Mouse (Mus musculus) cerebellum, adult 9-10 months (tissue): Measurements from ENCODE around the gene Tmed6.
"Not testable (repeated sequence)": the region's sequence is repeated elsewhere in the genome, so short reads cannot be mapped to it uniquely, and the experiment has no call there.

Source experiments
- DNase-seq: peaks from one replicate; pipeline ENCODE4 v3.0.0; 2022

The Tmed6 gene

DNA sequence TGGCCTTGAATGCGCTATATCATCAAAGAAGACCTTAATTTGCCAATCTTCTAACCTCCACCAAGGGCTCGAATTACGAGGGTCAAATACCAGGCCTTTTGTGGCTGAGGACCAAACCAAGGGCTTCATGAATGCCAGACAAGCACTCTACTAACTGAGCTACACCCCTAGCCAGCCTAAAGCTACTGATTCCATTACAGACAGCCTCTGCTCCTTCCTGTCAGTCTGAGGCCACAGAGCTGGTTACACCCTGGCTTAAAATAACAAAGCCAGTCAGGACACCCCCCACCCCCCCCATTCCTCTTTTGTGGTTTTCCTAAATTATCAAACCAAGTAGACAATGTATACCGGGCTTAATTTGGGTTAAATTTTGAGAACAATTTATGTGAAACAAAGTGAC is 8.3 kb upstream of the Tmed6 start:
- DNase-seq = no peak

DNA sequence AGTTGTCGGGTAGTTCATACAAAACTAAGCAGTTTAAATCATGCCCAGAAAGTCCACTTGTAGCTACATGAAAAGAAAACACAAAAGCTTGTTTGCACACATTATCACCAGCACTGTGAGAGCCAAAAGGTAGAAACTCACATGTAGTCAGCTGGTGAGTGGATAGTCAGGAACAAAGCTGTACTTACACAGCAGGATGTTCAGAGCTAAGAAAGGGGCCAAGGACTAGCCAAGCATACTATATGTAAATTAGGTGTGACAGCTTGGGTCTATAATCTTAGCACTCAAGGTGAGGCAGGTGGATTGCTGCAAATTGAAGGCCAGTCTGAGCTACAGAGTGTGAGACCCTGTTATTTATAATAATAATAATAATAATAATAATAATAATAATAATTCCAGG is 2.8 kb downstream of the Tmed6 start:
- no peak for DNase-seq

DNA sequence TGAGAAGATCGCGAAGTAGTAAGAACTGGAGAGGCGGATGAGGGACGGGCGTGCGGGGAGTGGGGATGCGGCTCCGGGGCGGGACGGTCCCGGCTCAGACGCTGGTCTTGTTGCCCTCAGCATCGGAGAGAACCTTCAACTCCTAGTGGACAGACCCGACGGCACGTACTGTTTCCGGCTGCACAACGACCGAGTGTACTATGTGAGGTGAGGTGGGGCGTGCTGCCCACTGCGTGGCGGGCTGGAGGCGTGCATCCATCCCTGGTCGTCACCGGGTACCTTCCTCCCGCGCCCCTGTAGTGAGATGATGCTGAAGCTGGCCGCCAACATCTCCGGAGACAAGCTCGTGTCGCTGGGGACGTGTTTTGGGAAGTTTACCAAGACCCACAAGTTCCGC is 8.5 kb downstream of the Tmed6 start:
- DNase-seq = no peak

DNA sequence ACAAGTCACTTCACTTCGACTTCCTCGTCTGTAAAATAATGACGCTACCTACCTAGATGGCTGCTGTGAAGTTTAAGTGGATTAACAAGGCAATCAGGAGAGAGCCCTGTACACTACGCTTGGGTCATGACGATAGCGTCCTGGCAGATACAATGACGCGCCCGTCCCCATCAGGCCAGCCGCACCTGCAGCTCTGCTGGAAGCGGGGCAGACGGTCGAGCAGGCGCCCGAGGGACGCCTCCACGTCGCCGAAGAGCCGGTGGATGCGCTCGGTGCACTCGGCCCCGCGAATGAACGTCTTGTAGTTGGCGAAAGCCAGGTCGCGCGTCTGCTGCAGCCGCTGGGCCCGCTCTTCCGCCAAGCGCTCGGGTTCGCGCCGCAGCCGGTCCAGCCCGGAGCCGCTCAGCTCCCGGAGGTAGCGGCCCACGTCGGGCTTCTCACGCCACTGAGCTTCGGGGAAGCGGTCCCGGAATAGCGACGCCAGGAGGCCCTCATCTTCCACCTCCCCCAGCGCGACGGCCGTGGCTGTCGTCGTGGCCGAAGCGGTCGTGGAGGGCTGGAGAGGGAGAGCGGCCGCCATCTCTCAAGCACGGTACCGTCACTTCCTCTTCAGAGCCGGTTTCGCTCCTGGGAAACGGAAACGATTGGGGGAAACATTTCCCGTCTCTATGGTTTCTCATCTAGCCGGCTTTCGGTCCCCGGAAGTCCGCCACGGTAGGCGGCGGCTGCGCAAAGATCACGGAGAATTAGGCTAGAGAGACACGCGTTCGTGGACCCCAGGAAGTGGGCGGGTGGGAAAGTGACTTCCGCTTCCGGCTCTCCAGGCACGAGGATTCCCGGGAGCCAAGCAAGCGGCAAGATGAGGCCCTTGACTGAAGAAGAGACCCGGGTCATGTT is 9.1 kb downstream of the Tmed6 start, which contains the start of the genes Cog8 and Nip7:
TSS of gene Cog8 (minus strand) at position 614 of the 897 bp plus-strand sequence.
TSS of gene Nip7 (plus strand) at position 802 of the 897 bp plus-strand sequence.
- DNase-seq = peak; percentile 97

DNA sequence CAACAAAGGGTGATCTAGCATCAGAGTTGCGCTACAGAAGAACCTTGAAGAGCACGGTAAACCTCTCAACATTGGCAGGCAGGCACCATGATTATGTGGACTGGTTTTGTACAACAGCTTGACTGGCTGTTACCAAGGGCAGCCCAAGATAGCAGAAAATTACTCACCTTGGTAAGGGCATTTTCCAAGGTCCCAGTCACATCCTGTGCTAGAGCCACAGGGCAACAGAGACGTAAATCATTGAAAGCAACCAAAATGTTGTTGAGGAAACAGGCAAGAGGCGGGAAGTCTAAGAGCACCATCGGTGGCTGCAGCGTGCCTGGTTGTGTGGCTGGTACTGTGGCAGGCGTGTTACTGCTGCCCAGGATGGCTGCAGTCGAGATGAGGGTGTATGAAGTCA is 13.4 kb downstream of the Tmed6 start:
- DNase-seq = no peak

DNA sequence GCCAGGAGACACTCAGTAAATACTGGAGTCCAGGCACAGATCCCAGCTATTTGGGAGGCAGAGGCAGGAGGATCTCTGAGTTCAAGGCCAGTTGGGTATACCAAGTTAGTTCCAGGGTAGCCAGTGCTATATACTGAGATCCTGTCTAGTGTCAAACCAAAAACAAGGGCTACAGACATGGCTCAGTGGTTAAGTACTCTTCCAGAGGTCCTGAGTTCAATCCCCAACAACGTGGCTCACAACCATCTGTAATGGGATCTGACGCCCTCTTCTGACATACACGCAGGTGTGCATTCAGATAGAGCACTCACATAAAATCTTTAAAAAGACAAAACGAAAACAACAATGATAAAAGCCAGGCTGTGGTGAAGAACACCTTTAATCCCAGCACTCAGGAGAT is 16.0 kb downstream of the Tmed6 start:
- DNase-seq = no peak

DNA sequence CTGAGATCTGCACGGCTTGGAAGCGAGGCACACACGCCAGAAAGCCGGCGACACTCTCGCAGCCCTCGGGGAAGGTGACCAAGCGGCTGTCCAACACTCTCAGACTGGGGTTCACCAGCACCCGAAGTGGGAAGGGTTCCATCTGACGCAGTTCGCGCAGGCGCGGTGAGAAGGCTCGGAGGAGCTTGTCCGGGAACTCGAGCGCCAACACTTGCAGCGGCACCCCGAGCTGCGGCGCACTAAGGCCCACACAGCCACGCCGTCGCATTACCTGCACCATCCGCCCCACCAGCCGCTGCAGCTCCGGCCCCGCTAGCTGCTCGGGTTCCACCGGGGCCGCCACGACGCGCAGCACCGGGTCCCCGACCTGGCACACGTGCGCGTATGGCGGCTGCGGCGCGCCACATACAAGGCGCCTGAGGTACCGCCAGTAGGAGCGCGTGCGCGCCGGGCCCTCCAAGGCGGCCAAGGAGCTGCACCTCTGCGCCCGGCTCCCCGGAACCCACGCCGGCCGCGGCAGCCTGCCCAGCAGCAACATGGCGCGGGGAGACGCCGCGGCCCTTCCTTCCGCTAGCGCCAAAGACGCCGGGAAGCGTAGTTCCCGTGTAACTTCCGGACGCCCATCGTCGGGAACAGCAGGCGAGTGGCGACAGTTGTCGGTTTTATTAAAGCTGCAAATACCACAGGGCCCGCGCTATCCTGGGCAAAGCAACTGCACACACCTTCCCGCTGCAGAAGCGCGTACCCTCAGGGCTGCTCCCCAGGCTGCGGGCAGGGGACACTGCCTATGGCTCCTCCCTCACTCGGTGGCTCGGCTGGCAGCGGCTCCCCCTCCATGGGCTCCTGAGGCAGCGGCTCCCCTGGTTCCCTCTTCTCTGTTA is 17.1 kb downstream of the Tmed6 start, which contains the start of gene Pdf:
TSS of gene Pdf (minus strand) at position 554 of the 881 bp plus-strand sequence.
- DNase-seq = peak; percentile 85

DNA sequence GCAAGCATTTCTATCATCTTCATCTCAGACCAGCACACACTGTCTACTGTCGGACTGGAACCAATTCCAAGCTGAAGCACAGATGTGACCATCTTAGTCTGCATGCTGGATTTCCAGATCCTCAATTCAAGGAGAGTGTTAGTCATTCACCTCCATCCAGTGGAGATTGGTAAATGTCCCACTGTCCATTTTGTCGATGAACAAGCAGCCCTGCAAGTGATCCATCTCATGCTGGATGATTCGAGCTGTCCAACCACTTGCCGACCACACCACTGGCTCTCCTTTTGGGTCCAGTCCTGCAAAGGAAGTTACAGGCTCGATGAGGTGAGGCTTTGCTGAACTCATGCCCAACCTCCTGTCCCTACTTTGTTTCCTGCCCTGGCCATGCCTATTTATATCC is 18.5 kb downstream of the Tmed6 start:
- no peak for DNase-seq

DNA sequence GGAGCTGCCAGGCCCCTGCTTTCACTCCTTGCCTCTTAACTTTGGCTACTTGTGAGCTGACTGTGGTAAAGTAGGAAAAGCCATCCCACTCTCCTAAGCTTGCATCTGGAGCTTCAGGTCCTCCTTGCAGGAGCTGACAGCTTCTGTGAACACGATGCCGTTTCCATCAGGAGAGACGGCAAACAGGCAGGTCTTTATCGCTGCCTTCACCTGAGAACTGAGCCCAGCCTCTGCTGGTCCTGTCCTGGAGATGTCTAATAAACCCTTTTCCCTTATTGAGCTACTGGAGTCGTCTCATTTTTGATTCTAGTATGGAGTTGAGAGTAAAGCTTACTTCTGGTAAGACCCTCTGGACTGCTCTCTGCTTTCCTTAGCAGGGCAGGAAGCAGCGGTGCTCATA is 20.0 kb downstream of the Tmed6 start:
- no peak for DNase-seq

DNA sequence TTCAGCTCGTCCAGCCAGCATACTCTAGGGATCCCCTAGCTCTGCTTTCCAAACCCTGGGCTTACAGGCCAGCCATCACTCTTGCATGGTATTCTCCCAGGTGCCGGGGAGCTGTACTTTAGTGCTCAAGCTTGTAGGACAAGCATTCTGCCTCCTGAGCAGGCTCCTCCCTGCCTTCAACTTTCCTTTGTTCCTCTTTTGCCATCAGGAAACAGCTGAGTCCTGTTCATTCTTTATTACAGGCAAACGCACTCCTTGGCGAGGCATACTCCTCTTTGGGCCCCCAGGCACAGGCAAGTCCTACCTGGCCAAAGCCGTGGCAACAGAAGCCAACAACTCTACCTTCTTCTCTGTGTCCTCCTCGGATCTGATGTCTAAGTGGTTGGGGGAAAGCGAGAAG is 24.8 kb downstream of the Tmed6 start:
- no peak for DNase-seq

DNA sequence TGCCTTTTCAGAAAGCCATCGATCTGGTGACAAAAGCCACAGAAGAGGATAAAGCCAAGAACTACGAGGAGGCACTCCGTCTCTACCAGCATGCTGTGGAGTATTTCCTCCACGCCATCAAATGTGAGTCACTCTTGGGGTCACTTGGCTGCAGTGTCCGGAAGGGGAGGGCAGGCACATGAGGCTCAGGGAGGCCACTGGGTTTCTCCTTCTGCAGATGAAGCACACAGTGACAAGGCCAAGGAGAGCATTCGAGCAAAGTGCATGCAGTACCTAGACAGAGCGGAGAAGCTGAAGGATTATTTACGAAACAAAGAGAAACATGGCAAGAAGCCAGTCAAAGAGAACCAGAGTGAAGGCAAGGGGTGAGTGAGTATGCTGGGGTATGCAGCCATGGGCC is 28.8 kb downstream of the Tmed6 start:
- no peak for DNase-seq

DNA sequence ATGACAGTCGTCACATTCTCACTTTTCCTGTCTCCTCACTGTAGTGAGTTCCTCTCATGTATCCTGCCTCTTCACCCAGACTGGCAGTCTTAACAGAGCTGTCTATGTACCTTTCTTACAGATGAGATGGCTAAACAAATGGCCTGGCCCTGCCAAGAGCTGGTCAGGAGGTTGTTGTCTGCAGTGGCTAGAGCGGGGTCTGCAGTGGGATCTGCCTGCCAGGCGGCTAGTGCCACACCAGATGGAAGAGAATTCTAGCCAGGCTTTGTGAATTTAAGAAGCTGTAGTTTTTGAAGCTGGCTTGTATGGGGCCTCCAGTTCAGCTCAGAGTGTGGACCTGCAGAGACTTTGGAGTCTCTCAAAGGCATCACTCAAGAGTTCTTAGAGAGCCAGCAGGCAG is 29.8 kb downstream of the Tmed6 start:
- DNase-seq = no peak

DNA sequence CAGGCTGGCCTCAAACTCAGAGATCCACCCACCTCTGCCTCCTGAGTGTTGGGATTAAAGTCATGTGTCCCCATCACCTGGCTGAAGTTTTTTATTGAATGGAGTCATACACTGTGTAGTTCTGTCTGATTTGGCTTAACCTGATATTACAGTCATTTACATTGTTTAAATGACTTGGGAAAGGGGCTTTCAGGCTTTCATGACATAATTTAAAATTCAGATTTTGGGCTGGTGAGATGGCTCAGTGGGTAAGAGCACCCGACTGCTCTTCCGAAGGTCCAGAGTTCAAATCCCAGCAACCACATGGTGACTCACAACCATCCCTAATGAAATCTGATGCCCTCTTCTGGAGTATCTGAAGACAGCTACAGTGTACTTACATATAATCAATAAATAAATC is 31.8 kb downstream of the Tmed6 start:
- not testable (repeated sequence) for DNase-seq

DNA sequence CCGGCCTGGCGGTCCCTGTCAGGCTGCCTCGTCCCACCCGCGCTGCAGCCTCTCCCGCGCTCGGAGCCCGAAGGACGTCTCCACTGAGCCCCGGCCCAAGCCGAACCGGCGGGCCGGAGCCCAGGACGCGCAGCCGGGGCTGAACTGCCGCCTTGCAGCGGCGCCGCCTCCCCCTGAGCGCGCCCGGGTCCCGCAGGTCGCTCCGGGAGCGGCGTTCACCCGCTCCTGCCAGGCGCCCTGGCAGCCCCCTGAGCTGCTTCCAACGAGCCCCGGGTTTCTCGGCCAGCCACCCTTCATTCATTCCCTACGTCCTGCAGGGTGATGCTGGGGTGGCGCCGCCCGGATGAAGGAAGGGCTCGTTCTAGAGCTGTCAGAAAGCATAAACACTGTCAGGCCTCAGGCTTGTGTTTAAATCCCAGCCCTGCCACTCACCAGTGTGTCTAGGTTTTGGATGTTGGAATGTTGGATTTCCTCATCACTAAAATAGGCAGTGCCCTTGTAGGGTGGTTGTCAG is 33.8 kb downstream of the Tmed6 start:
- DNase-seq = peak; percentile 28

DNA sequence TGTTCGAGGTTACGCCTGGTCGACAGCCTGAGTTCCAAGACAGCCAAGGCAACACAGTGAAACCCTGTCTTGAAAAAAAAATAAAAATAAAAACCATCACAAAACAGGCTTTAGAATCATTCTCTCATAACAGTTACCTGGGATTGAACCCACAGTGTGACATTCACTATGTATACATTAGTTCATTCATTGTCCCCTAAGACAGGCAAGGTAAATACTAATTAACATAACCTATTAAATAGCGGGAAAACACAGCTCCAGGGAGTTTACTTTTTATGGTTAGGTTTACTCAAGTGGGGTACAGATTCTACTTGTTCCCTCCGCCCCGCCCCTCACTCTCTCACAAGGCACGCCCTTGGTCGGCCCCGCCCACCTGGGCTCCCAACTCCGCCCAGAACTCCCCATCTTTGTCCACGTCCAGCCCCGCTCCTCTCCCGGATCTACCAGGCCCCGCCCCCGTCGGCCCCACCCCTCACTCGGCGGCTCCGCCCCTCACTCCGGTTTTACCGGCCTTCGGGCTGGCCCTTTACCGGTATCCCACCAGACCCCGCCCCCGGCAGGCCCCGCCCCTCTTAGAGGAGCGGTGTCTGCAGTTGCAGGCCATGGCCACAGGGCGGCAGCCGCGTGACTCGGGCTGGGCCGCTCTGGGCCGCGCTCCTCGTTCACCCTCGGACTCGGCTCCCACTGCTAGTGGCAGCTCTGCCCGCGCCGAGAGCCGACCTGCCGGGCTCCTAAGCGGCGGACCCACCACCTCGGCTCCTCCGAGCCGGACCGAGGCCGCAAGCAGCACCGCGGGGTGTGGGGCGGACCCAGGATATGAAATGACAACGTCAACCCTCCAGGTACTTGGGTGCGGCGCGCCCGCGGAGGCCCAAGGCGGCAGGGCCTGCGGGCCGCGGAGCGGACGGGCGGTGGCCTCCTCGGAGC is 34.5 kb downstream of the Tmed6 start, which contains the start of gene Vps4a:
TSS of gene Vps4a (plus strand) at position 573 of the 927 bp plus-strand sequence.
- DNase-seq = peak; percentile 97

DNA sequence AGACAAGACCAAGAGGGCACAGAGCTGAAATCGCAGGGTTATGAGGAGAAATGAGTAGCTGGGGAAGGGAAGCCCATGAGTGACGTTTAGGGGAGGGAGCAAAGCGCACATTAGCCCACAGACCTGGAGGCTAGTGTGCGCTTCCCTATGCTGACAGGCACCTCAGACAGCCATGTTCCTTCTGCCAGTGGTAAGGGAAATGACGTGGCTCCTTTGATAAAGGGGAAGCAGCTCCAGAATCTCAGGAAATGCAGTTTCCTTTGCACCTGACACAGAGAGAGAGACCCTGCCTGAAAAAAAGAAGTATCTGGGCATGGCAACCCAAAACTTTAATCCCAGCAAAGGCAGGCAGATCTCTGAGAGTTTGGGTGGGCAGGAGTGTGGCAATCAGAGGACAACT is 35.4 kb downstream of the Tmed6 start:
- no peak for DNase-seq

DNA sequence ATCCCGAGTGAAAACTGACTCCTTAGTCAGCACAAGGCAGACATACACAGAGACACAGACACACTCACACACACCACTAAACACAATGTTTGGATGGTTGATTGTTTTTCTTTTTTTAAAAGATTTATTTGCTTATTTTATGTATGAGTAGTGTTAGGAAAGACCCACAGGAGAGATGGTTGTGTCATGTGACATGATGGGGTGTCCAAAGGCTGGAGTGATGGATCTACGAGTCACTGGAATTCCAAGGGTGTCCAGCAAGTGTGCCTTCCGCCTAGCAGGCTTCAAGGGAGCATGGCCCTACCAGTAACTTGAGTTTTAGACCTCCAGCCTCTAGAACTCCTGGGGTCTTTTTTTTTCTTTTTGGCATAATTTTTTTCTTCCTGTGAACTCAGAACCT is 36.1 kb downstream of the Tmed6 start:
- DNase-seq = peak; percentile 10

DNA sequence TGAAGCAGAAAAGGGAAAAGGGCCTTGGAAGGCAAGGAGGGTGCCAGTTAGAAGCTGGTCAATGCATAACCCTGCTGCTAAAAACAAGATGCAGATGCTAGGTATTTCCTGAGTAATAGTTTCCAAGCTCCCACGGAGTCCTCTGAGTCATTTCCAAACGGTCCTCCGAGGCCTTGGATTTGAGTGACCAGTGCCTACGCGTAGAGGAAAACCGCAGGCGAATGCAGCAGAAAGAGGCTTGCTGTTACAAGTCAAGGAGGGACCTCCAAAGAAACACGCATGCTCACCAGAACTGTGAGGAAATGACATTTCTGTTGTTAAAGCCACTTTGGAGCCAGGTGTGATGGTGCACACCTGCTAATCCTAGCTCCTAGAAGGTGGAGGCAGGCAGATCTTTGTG is 42.0 kb downstream of the Tmed6 start:
- DNase-seq = no peak

DNA sequence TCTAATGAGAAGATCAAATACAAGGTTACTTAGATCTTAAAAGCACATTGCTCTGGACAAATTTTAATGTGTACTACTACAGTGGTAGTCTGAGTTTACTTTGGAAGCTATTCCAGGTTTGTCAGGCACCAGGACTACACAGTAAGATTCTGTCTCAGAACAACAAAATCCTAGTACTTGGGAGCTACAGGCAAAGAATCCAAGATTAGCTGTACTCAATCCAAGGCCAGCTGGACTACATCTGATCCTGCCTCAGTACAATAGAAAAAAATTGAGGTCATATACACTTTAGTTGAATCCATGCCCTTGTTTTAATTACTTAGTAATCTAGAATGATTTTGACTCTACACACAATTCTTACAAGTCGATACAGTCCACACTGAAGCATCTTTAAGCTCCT is 50.5 kb downstream of the Tmed6 start:
- DNase-seq = no peak

DNA sequence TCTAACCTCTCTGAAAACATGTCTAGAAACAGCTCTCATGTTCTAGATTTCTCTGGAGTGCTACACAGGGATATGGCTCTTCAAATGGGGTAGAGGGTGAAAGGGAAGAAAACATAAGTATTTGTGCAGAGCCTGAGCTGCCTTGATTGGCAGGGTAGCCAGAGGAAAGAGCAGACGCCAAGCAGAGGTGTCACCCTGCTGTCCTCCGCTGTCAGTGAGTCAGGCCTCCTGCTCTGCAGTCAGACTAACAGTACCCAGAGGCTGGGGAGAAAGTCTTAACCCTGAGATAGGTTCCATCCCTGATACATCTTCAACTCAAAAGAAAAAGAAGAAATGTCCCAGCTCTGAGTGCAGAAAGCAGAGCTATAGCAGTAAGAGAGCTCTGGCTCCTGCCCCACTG is 52.8 kb downstream of the Tmed6 start:
- DNase-seq = no peak
